Mouse (Mus musculus) heart, postnatal 36 days (tissue): ENCODE data around the gene Col4a3bp. TPM values are rescaled to one million over a fixed set of nuclear protein-coding genes. Genes with fewer than 3 reads are reported as not detected.
"Not testable (repeated sequence)": the region's sequence is repeated elsewhere in the genome, so short reads cannot be mapped to it uniquely, and the experiment has no call there.

Experiments used
- DNase-seq, 2 experiments: peaks; one replicate each; pipeline ENCODE4 v3.0.0; 2021 to 2022
- intact Hi-C: fragments of 180-260 bp; cut with DNase I; formaldehyde crosslinking; loops from one replicate; pipeline ENCODE4 v1.15.1; 2025
- total RNA-seq, 2 experiments: library from RNA; stranded (reverse); gene quantifications; 2 replicates each; pipeline ENCODE4 v1.2.3; 2021

Gene Col4a3bp
- total RNA-seq, 2 experiments from 2014 or later: 38.9 to 39.8 TPM

DNA sequence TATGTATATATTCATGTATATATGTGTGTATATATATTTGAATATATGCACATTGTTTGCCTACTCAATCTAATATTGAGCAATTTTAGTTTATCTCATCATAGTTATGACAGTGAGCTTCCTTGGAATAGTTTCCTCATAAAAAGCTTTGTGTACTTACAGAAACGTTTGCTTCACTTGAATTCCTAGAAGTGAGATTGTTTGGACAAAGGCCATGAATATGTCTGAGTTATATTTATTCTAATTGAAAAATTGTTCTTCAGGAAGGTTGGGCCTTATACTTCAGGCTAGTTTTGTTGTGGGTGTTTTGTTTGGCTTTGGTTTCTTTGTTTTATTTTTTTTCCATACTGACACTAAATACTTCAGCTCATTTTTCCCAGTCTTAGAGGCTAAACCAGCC, 78.5 kb downstream of the Col4a3bp start:
- no peak for DNase-seq
- intact Hi-C loops: no loop called here

DNA sequence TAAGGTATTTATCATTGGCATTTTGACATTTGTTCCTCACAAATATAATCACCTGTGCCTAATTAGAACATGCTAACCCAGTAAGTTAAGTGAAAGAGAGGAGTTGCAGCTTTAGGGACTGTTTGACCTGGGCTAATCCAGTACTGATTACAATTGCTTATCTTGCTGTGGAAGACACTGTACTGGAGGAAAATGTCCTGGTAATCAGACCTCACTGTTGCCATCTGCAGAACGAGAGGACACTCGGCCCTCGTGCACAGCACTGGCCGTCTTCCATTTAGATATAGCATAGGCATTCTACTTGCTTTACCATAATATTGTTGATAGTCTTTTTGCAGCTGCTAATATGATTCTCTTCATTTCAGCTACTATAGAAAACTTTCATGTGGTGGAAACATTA, 88.0 kb downstream of the Col4a3bp start:
- no peak for DNase-seq
- intact Hi-C loops: no loop called here

DNA sequence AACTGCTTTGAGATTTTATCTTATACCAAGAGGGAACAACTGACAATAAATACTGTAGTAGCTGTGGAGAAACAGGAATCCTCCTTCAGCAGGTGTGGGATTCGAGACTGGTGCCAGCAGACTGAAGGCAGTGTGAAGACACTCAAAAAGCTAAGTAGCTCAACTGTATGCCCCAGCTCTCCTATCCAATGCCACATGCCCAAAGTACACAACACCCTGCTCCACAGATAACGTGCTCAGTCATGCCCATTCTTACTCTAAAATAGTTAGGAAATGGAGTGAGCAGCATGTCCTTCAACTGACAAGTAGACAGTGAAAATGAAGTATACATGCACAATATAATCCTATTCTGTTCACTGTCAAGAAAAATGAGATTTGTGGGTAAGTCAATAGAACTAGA, 101.8 kb downstream of the Col4a3bp start:
- DNase-seq: no peak
- intact Hi-C loops: no loop called here

DNA sequence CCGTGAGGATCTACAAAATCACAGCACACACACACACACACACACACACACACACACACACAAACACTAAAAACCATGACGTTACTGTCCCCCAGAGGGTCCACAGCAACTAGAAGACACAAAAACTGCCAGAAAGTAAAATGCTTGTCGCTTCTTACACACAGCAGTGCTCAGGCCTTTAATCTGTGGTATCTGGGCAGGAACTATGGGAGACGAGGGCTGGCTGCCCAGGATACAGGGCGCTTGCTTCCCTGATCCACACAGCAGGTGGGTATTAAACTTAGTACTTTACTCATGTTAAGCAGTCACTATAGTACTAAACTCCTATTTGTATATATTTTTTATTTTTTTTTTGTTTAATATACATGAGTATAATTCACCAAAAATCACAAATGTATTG, 103.4 kb downstream of the Col4a3bp start:
- DNase-seq: no peak
- intact Hi-C loops: no loop called here

DNA sequence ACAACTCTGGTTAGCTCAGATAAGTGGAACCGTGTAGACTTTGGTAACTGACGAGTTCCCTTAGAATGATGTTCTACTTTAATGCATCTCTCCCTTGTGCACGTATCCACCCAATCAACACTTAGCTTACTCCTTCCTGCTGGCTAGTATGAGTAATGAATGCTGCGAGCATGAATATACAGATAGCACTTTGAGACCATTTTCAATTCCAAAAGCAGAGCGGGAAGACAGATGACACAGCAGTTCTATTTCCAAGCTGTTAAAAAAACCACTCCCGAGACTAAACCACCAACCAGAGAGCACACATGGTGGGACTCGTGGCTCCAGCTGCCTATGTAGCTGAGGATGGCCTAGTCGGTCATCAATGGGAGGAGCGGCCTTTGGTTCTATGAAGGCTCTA, 110.6 kb downstream of the Col4a3bp start:
- intact Hi-C loops: no loop called here
- DNase-seq: no peak

DNA sequence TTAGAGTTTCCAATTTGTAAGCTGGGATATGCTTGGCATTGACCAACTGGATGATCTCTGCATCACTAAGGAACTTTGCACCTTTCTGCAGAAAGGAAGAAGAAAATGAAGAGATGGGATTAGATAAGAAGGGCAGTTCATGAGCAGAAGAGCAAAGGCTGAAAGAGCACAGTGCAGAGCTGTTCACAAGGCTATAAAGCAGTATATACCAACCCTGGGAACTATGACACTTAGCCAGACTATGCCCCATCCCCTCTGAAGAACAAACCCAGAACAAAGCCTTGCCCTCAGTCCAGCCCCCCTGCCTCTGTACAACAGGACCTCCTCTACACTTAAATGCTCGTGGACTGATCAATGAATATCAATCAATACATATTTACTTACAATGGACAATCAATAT, 114.3 kb downstream of the Col4a3bp start:
- DNase-seq: no peak
- intact Hi-C loops: no loop called here

DNA sequence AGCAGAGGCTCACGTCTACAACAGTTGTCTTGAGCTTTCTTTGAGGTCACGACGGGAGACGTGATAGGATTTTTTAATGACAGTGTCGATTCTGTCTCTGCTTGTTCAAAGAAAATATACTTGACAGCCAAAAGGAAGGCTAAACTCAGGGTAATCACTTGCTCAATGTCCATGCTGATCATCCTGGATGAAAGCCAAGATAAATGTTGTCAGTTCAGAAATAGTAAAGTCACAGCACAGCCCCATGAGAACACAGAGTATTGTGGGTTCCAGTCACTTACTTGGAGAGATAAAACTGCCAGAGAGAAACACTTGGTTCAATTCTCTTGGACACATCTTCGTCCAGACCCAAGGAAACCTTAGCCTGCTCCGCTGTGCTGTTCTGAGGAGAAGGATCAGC, 116.5 kb downstream of the Col4a3bp start:
- intact Hi-C loops: no loop called here
- no peak for DNase-seq

DNA sequence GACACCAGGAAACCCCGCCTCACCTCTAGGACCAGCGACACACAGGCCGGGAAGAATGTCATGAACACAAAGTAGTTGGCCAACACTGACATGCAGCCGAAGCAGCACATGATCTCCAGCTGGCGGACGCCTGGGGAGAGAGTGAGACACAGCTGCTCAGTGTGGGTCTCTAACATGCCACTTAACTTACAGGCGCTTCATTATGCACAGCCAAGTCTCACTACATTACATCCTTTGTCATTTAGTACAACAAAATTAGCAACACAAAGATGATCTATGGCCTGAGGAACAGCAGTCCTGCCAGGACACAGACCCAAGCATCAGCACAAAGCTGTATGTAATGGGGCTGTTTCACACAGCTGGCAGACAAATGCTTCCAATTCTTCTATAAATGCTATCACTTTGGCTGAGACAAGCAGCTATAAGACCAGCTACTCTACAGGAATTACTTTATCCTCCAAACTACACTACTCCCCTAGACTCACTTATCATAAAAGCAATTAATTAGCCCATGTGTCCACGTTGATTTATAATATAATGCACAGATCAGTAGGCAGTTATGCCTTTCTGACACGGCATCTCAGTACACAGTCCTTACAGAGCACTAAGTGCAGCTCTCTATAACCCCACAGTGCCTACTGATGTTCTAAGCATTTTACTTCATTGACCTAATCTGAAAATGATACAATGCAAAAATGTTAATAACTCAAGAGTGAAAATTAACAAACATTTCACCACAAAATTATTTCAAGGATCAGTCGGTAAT, 117.9 kb downstream of the Col4a3bp start:
- intact Hi-C loops: no loop called here
- DNase-seq: peak; percentile 6 to 11

DNA sequence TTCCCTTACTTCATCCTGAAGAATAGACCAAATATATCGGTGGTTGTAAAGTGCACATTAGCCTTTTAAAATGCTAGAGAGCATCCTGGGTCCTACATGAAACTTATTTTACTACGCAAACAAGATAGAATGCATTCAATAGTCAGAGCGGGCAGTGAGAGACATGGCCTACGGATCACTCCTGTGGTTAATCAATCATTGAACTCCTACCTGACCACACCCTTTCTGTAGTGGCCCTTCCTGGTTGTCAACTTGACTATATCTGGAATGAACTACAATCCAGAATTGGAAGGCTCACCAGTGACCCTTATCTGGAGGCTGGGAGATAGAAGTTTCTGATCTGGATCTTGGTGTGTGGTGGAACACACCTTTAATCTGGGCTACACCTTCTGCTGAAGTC, 120.7 kb downstream of the Col4a3bp start:
- intact Hi-C loops, DNase-seq: not testable (repeated sequence)

DNA sequence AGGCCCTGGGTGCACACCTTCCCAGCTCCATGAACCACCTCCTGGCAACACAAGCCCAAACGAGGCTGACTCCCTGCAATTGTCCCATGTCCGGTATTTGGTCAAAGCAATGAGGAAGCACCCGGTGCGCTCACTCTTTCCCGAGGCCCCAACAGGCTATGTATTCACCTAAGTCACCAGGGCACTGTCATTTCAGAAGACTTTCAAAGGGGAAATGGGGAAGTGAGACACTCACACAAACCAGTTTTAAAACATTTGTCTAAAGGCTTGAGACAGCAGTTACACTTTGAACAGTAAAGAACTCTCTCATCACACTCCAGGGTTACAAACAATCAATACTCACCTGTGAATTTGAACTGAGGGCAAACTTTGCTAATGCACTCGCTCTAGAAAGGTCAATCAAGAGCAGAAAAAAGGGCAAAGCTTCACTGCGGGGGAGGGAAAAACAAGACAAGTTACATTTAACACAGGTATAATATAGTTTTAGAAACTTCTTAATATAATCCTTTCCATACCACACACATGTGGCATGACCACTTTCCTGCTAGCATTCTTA, 122.1 kb downstream of the Col4a3bp start:
- intact Hi-C loops: no loop called here
- no peak for DNase-seq

DNA sequence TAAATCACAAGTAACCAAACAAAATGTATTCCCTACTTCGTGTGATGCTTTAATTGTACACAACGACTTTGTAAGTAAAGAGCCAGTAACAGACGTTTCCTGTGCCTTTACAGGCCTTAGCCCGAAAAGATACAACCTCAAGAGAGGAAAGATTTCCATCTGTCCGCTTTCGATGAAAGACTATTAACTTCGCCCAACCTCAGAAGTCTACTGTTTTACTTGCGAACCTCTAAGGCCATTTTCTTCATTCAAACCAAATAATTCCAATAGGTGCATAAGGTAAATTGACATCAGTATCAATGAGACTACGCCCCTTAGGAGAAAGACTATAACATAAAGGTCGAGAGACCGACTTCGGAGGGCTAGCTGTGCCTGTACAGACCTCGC, 127.6 kb downstream of the Col4a3bp start:
- no peak for DNase-seq
- intact Hi-C loops: no loop called here

DNA sequence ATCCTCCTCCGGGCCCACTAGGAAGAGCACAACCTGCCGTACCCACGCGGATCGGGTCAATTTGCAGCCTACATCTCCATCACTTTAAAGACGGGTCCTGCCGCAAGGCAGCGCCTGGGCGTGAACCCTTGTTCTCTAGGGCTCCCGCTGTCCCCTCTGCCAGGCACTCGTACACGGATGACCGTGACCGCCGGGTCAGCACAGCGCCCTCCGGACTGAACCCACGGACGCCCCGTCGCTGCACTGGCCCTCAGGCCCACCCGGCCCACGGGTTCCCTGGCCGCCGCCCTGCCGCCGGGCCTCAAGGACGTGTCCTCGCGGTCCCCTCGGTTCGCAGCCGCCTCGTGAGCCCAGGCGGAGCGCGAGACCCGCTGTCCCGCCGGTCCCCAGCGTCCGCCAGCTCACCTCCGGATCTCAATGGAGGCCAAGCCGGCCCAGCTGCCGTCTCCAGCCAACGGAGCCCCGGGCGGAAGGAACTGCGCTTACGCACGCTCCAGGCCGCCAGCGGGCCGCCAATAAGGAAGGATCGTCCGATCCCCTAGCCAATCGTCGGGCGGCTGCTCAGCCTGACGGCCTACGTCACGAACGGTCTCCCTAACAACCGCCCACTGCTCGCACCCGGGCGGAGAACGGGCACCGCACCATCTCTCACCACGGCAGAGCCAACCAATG, 128.1 kb downstream of the Col4a3bp start, which contains the start of gene Hmgcr:
Gene Hmgcr (minus strand): TSS at position 531 of the 672 bp plus-strand sequence.
- peak; percentile 95 to 96 for DNase-seq
- intact Hi-C loops: no loop called here

DNA sequence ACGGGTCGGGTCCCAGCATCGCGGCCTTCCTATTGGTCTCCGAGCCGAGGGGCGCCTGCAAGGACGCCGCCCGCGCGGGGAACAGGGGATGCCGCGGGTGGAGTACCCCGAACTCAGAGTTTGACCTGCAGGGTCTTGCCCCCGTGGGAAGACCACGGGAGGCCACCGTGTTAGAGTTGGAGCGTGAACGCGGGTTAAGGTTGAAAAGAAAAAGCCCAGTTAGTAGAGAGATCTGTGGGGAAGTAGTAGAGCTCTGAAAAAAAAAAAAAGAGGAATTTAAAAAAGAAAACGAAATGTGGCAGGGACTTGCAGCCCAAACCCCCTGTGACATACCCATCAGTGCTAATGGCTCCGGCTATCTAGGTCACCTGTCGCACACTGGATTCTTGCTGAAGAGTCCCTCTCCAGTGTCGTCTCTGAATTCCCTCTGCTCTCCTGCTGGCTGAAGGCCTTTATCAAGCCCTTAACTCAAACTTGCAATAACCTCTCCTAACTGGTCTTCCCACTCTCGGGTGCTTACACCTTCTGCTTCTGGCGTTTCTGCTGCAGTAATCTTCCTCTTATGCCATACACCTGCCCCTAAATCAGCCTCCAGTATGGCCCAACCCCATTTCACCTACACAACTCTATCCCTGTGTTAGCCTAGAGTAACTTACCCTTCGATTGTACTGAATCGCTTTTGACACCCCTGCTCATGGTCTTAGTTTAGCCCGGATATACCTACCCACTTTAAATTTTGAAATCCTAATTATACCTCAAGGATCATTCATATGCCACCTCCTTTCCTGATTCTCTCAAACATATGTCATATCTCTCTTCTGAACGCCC, 128.9 kb downstream of the Col4a3bp start:
- DNase-seq: no peak
- intact Hi-C loops: no loop called here

DNA sequence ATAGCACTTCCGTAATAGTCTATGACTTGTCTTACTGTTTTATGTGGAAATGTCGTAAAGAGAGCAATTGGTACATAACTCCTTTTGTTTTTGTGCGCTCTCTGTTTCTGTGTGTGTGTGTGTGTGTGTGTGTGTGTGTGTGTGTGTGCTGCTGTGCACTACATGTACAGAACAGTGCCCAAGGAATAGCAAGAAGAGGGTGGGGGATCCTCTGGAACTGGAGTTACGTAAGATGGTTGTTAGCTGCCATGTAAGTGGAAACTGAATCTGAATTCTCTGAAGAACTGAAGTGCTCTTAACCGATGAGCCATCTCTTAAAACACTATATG, 129.5 kb downstream of the Col4a3bp start:
- intact Hi-C loops: no loop called here
- DNase-seq: no peak

DNA sequence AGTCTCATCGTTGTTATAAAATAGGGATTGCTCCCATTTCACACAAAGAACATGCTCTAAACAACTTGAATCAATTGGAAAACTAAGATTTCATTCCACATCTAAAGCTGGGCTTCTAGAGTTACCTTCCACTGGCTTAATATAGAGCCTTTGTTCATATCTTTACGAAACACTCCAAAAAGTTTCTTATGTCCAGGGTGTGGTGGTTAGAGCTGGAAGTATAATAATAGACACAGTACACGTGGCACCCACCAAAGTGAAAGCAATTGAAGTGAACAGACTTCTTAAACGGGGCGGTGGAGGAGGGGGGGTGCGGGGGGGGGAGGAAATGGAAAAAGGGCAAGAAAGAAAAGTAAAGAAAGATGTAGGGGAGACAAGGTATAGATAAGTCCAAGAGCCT, 129.9 kb downstream of the Col4a3bp start:
- no peak for DNase-seq
- intact Hi-C loops: no loop called here

DNA sequence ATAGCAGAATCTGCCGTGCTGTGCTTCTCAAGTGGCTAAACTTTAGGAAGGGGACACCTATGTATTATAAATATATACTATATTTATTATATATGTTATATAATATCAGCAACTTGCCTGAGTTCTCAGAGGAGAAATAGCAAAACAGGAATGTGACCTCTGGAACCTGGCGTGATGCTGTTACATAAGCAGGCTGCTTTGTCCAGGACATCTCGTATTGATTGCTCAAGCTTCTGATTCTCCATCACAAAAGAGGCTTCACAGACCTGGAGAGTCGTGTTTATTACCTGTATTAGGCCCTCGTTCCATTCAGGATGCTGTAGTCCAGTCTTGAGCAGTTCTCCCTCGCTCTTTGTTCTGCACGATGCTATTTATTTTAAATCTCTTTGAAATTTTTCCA, 131.4 kb downstream of the Col4a3bp start:
- intact Hi-C loops: no loop called here
- DNase-seq: no peak

DNA sequence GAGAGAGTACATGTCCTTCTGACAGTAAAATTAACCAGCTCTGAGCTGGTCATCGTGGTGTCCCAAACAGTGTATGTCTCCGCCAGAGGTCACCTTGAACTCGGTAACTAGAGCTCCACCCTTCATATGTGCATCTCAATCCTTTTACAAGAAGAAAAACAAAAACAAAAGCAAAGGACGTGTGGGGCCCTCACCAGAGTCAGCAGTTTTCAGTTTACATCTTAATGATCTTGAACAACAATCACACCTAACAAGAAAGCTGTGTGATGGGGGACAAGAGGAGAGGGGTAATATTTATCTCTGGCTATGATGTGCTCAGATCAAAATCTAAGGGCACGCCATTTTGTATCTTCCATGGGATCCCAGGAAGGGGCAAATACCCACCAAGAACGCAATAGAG, 133.3 kb downstream of the Col4a3bp start:
- DNase-seq: no peak
- intact Hi-C loops: no loop called here

DNA sequence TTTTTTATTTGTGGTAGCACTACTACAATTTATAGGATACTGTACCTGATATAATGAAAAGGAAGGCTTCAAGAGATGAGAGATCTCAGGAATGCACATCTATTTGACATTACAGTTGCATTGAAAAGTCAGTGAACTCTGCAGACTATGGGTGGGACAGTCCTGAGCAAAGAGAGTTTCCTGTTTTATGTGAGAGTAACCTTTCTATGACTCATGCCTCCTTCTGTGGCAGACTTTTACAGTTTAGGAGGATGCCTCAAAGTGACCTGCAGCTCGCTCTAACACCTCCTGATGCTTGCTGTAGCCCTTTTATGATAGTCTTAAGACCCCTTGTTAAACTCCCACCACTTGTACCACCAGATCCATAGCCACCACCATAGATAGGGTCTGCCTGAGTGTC, 134.7 kb downstream of the Col4a3bp start:
- no peak for DNase-seq
- intact Hi-C loops: no loop called here

DNA sequence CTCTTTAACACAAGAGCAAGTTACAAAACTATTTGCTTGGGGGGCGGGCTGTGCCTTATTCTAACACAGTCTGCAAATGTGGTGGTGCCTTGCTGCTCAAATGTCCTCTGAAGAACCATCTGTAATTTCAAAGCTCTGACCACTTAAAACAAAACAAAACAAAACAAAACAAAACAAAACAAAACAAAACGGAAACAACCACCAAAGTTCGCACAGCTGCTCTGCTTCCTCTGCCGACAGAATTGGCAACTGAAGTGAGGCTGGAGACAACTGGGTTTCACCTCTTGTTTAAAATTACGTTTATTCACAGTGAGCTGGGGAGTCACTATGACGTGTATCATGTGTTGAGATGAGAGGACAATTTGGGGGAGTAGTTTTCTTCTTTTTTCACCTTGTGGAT, 136.2 kb downstream of the Col4a3bp start:
- intact Hi-C loops: no loop called here
- DNase-seq: no peak

DNA sequence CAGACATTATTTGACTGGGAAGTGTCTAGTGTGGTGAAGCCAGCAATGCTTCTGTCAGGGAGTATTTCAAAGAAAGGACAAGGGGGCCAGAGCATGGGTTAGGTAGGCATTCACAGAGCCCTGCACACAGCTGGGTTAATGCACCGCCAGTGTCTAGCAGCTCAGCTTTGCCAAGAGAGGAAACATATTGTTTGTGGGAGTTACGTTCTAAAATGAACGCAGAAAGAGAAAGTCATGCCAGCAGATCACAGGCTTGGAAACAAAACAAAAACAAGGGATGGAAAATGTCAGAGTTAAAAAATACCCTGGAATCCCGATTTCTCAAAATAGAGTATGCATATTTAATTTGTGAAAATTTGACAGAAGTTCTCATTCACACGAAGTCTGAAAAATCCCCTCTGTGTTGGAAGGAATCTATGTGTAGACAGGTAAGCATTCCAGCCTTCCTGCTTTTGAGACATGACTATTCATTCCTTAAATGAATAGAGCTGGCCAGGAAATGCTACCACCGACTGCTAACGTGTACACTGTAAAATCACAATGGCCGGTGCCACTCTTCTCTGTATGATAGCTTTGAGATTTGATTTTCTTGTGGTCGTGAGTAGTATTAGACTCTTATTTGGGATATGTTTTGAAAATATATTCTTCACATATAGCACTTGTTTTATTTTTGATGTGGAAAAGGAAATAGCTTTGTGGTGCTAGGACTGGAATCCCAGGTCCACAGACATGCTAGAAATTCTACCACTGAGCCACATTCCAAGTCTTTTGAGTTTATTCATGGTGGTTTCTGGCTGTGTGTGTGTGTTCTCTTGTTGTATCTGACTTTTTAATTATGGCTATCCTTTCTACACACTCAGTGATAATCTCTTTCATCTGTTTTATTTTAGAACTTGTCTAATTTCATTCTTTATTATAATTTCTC, 138.0 kb downstream of the Col4a3bp start:
- DNase-seq: no peak
- intact Hi-C loops: no loop called here
